Mouse (Mus musculus) ES-E14 (cell line): ENCODE results near the gene Blm.

ENCODE experiments used
- CHD2 ChIP-seq: IDR thresholded peaks from 2 replicates; pipeline ENCODE4 v1.6.1; 2014; ENCODE audit warnings: mild to moderate bottlenecking, low read depth, low read length, inconsistent platforms
- HCFC1 ChIP-seq: IDR thresholded peaks from 2 replicates; pipeline ENCODE4 v1.6.1; 2012; ENCODE audit warnings: low read length, inconsistent platforms, borderline replicate concordance; ENCODE audit not compliant: insufficient read depth
- MAFK ChIP-seq: IDR thresholded peaks from 2 replicates; pipeline ENCODE4 v1.6.1; 2014; ENCODE audit warnings: mild to moderate bottlenecking, low read depth, low read length, inconsistent platforms; ENCODE audit not compliant: insufficient read depth
- ZC3H11A ChIP-seq: IDR thresholded peaks from 2 replicates; pipeline ENCODE4 v1.6.1; 2012; ENCODE audit warnings: low read depth, mild to moderate bottlenecking, inconsistent platforms, low read length, borderline replicate concordance
- ZNF384 ChIP-seq: IDR thresholded peaks from 2 replicates; pipeline ENCODE4 v1.6.1; 2012; ENCODE audit warnings: low read depth, low read length, inconsistent platforms

DNA sequence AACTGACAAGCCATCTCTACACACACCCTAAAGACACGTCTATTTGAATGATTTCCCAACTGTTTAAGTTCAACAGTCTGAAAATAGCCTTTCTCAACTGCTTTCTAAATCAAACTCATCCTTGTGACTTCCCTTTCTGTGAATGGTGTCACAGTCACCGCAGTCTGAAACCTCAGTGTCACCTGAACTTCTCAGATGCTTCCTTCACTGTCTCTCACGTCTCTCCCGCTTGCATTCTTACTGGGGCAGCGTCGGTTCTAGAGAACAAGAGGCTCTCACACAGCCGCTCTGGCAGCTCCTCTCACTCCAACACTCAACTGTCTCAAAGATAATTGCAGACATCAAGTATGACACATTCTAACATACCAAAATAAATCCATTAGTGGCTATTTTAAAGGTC, 33.9 kb downstream of the Blm start:
- no peak for TF ChIP-seq ZNF384
- TF ChIP-seq HCFC1: no peak
- no peak for TF ChIP-seq ZC3H11A
- no peak for TF ChIP-seq MAFK
- no peak for TF ChIP-seq CHD2
